Mouse (Mus musculus) CH12.LX (cell line): ENCODE measurements around the gene Podn. TPM values are rescaled to one million over a fixed set of nuclear protein-coding genes. Genes with fewer than 3 reads are reported as not detected.

Experiments
- DNase-seq: peaks from one replicate; pipeline ENCODE4 v3.0.0-alpha.2; 2013; ENCODE audit errors: extremely low read depth
- H3K27ac ChIP-seq: 2 replicates; pipeline ENCODE4 v1.5.1; 2012; ENCODE audit warnings: low read depth, mild to moderate bottlenecking, control low read depth, moderate library complexity; ENCODE audit not compliant: insufficient read depth
- H3K27me3 ChIP-seq: replicated peaks from 2 replicates; pipeline ENCODE3; 2012; ENCODE audit warnings: inconsistent platforms
- H3K36me3 ChIP-seq, 2 experiments: replicated peaks in 1 of 2; 2 replicates each; pipeline versions ENCODE3 to v1.6.1; 2012; ENCODE audit warnings: inconsistent platforms in 1 of 2, low read length in 1 of 2, mild to moderate bottlenecking in 1 of 2, mixed read lengths in 1 of 2, moderate library complexity in 1 of 2; ENCODE audit not compliant: control insufficient read depth in 1 of 2, insufficient read depth in 1 of 2
- H3K4me1 ChIP-seq, 2 experiments: 2 replicates each; pipeline ENCODE4 v1.6.1; 2012; ENCODE audit warnings: inconsistent platforms in 1 of 2, moderate library complexity in 1 of 2; ENCODE audit not compliant: insufficient read depth in 2 of 2, control insufficient read depth in 1 of 2
- H3K4me2 ChIP-seq: 2 replicates; pipeline ENCODE4 v1.6.1; 2012; ENCODE audit warnings: low read depth, mild to moderate bottlenecking, control low read depth; ENCODE audit not compliant: poor library complexity, insufficient read depth, severe bottlenecking
- H3K4me3 ChIP-seq, 3 experiments: fragments of 150-350 bp in 1 of 3; sonication (generic) in 1 of 3; replicated peaks in 1 of 3; 2 replicates each; pipeline versions ENCODE3 to v1.5.1; 2011 to 2012; ENCODE audit warnings: low read depth in 2 of 3, low read length in 2 of 3, mild to moderate bottlenecking in 2 of 3, moderate library complexity in 2 of 3, control low read depth in 1 of 3, improper control_type of control experiment in 1 of 3, inconsistent platforms in 1 of 3, mixed read lengths in 1 of 3; ENCODE audit not compliant: poor library complexity in 1 of 3
- H3K79me2 ChIP-seq: replicated peaks from 2 replicates; pipeline ENCODE4 v1.6.1; 2012; ENCODE audit warnings: mild to moderate bottlenecking, moderate library complexity; ENCODE audit not compliant: control insufficient read depth, poor library complexity, insufficient read depth, severe bottlenecking; ENCODE audit errors: extremely low read depth
- H3K9ac ChIP-seq: 2 replicates; pipeline ENCODE4 v1.6.1; 2012; ENCODE audit warnings: low read depth, mild to moderate bottlenecking, control low read depth, moderate library complexity; ENCODE audit not compliant: insufficient read depth
- H3K9me3 ChIP-seq: replicated peaks from 2 replicates; pipeline ENCODE3; 2012; ENCODE audit warnings: low read length, inconsistent platforms, mixed read lengths
- E2F4 ChIP-seq: IDR thresholded peaks from 2 replicates; pipeline ENCODE4 v1.6.1; 2011; ENCODE audit warnings: low read depth, low read length, improper control_type of control experiment; ENCODE audit not compliant: insufficient replicate concordance
- ELF1 ChIP-seq: IDR thresholded peaks from 2 replicates; pipeline ENCODE4 v1.6.1; 2014; ENCODE audit warnings: low read depth, mild to moderate bottlenecking, inconsistent platforms, low read length, improper control_type of control experiment
- JUN ChIP-seq: IDR thresholded peaks from 2 replicates; pipeline ENCODE4 v1.6.1; 2011; ENCODE audit warnings: low read depth, mild to moderate bottlenecking, low read length, improper control_type of control experiment, moderate library complexity; ENCODE audit not compliant: insufficient read depth
- MAFK ChIP-seq: IDR thresholded peaks from 2 replicates; pipeline ENCODE4 v1.6.1; 2011; ENCODE audit warnings: low read length, improper control_type of control experiment; ENCODE audit not compliant: insufficient replicate concordance
- MYC ChIP-seq: IDR thresholded peaks from 2 replicates; pipeline ENCODE4 v1.6.1; 2011; ENCODE audit warnings: low read depth, mild to moderate bottlenecking, improper control_type of control experiment, low read length
- PAX5 ChIP-seq: IDR thresholded peaks from 2 replicates; pipeline ENCODE4 v1.6.1; 2012; ENCODE audit warnings: low read length, inconsistent platforms, mixed read lengths
- POLR2A ChIP-seq: IDR thresholded peaks from 2 replicates; pipeline ENCODE4 v1.6.1; 2011; ENCODE audit warnings: low read depth, mild to moderate bottlenecking, improper control_type of control experiment, low read length
- TBP ChIP-seq: conservative IDR thresholded peaks from 2 replicates; pipeline ENCODE4 v1.6.1; 2011; ENCODE audit warnings: low read depth, low read length, improper control_type of control experiment
- USF1 ChIP-seq: IDR thresholded peaks from 2 replicates; pipeline ENCODE4 v1.6.1; 2014; ENCODE audit warnings: low read depth, mild to moderate bottlenecking, inconsistent platforms, low read length, improper control_type of control experiment
- dilution Hi-C: fragments of 300-500 bp; cut with MboI; formaldehyde crosslinking; loops from 2 replicates; pipeline ENCODE4 v1.14.3; 2020; ENCODE audit warnings: low sequenced_read_pairs; ENCODE audit not compliant: extremely low pct_unique_long_range_greater_than_20kb, extremely low pct_ligation_motif_present
- in situ Hi-C: fragments of 300-500 bp; cut with MboI; formaldehyde crosslinking; loops from 3 replicates; pipeline ENCODE4 v1.14.3; 2019; ENCODE audit warnings: low sequenced_read_pairs, low pct_ligation_motif_present, low pct_unique_long_range_greater_than_20kb, mixed read lengths
- polyA plus RNA-seq: library from polyadenylated mRNA; unstranded; fragments of >175 nt; gene quantifications from 2 replicates; pipeline ENCODE4 v1.2.1, GENCODE M21; 2012; ENCODE audit warnings: low read depth; ENCODE audit not compliant: insufficient read length
- total RNA-seq, 2 experiments: library from RNA; depleted of rRNA; stranded (reverse); fragments of 300-350 nt in 1 of 2; fragments of >200 nt in 1 of 2; gene quantifications; 2 replicates each; pipeline ENCODE4 v1.2.3; 2012 to 2014

Gene Podn
- total and polyA plus RNA-seq, 3 experiments = 0.04 TPM; not detected in 2

- Histone ChIP-seq H3K27me3 (no peaks in the 10 kb centered on the region), H3K27ac (no peak overlapping the region), H3K9me3 (no peaks in the 10 kb centered on the region), H3K4me2 (peak overlapping the region; percentile 74), H3K9ac (peak overlapping the region; percentile 73), H3K36me3 (peaks cover 5 to 49% of the 10 kb centered on the region in 2 experiments), H3K4me3 (peak overlapping the region; percentile 61 to 95 (median 70)), H3K4me1 (peaks cover 0 to 37% of the 10 kb centered on the region in 2 experiments; a peak in 2 of 4 replicates), H3K79me2 (peaks cover 8% of the 10 kb centered on the region)
- in situ Hi-C loops = no loop called here
- DNase-seq = no peak
- TF ChIP-seq POLR2A = no peak
- dilution Hi-C loops = no loop called here
Observed at GRCm38 (mm10) chr4:108070723-108071122, 25.5 kb downstream of the Podn start.

DNA sequence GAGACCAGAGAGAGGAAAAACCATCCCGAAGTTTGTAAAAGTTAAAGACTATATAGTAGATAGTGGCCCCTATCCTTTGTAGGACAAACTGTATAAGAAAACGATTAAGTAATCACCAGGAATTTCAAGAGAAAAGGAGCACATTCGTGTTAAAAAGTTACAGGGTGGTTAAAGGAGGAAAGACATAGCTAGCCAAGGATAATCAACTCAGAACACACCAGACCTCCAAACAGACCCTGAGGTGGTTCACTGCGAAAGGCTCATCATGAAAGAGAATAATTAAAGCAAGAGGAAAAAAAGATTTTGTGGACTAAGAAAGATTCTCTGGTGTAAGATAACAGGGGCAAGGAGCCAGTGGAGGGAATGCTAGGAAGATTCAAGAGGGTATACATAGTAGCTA, 26.0 kb downstream of the Podn start:
- no peak for DNase-seq
- Histone ChIP-seq H3K4me2 (peak overlapping the region; percentile 74), H3K9ac (peak overlapping the region; percentile 73), H3K27me3 (no peaks in the 10 kb centered on the region), H3K79me2 (peaks cover 8% of the 10 kb centered on the region)
- in situ Hi-C loops = no loop called here
- no peak for TF ChIP-seq TBP
- TF ChIP-seq, all 38 proteins: peak for 0
- peaks cover 0 to 39% of the 10 kb centered on the region in 2 experiments; a peak in 2 of 4 replicates for H3K4me1 ChIP-seq
- H3K9me3 ChIP-seq = no peaks in the 10 kb centered on the region
- H3K27ac ChIP-seq = no peak overlapping the region
- peaks cover 7 to 53% of the 10 kb centered on the region in 2 experiments for H3K36me3 ChIP-seq
- H3K4me3 ChIP-seq = peak overlapping the region; percentile 61 to 95 (median 70)
- dilution Hi-C loops = no loop called here

GRCm38 (mm10) chr4:108068081-108068480, 28.2 kb downstream of the Podn start:
- H3K27ac ChIP-seq = no peak overlapping the region
- H3K79me2 ChIP-seq = peaks cover 8% of the 10 kb centered on the region
- no peak overlapping the region for H3K9ac ChIP-seq
- H3K36me3 ChIP-seq = peaks cover 12 to 61% of the 10 kb centered on the region in 2 experiments
- in situ Hi-C loops = no loop called here
- H3K4me2 ChIP-seq = no peak overlapping the region
- peaks cover 0 to 40% of the 10 kb centered on the region in 2 experiments; a peak in 2 of 4 replicates for H3K4me1 ChIP-seq
- no peak for DNase-seq
- TF ChIP-seq MAFK (0 out of 2 replicates have a peak, but pooled peaks have one; percentile 24), PAX5 (no peak)
- TF ChIP-seq, all 38 proteins: peak for 1
- no peaks in the 10 kb centered on the region for H3K27me3 ChIP-seq
- H3K4me3 ChIP-seq = no peak overlapping the region
- H3K9me3 ChIP-seq = no peaks in the 10 kb centered on the region
- dilution Hi-C loops = no loop called here

- TF ChIP-seq USF1 = no peak
- no peak for TF ChIP-seq MYC
- no peak for TF ChIP-seq ELF1
- no peak for TF ChIP-seq JUN
- TF ChIP-seq E2F4 = no peak
- no peak for TF ChIP-seq POLR2A
- no peak overlapping the region for H3K9ac ChIP-seq
- peaks cover 8% of the 10 kb centered on the region for H3K79me2 ChIP-seq
- DNase-seq = no peak
- H3K4me1 ChIP-seq = peaks cover 0 to 40% of the 10 kb centered on the region in 2 experiments; a peak in 2 of 4 replicates
- H3K4me2 ChIP-seq = no peak overlapping the region
- no peak overlapping the region for H3K27ac ChIP-seq
- peaks cover 13 to 65% of the 10 kb centered on the region in 2 experiments for H3K36me3 ChIP-seq
- peaks cover 2% of the 10 kb centered on the region for H3K9me3 ChIP-seq
- no peak overlapping the region for H3K4me3 ChIP-seq
- no peaks in the 10 kb centered on the region for H3K27me3 ChIP-seq
- dilution Hi-C loops = no loop called here
- in situ Hi-C loops = no loop called here
Observed at GRCm38 (mm10) chr4:108067261-108067660, 29.0 kb downstream of the Podn start.
